Comparison of ENCODE assay signal across 35 mouse cellular contexts in genomic region chr6:142250738-142251307, GRCm38 (mm10). TPM values are rescaled to one million over a fixed set of nuclear protein-coding genes. Genes with fewer than 3 reads are reported as not detected.
"Had no signal": no experiment of that assay in that cellular context is flagged by ENCODE, and none has a peak within 500 bp of the region (broad histone marks: within the 10 kb centered on the region; RNA-seq: fewer than 3 reads in every experiment).

No protein-coding gene starts in this region.

RNA-seq across cellular contexts. Expression of gene Slco1a6, which starts 42.5 kb away (rescaled TPM):
- total RNA-seq: heart, postnatal 25 days; heart, postnatal 36 days; hematopoietic stem cell, adult 5-6 weeks; hindbrain, postnatal 0 days; layer of hippocampus, adult 18-20 months; layer of hippocampus, adult 2 months had no signal
- polyA plus RNA-seq: heart, embryonic 11.5 days; heart, embryonic 13.5 days; heart, embryonic 14.5 days; heart, postnatal 0 days; hindbrain, postnatal 0 days; intestine, embryonic 14.5 days; intestine, embryonic 15.5 days; intestine, embryonic 16.5 days; intestine, postnatal 0 days; large intestine, adult 2 months had no signal

RNA-seq across cellular contexts. Expression of gene Iapp, which starts 47.4 kb away (rescaled TPM):
- total RNA-seq: heart, postnatal 10 days; heart, postnatal 14 days; heart, postnatal 25 days; heart, postnatal 36 days; heart, postnatal 4 days; hematopoietic stem cell, adult 5-6 weeks; hindbrain, postnatal 0 days; layer of hippocampus, adult 18-20 months; layer of hippocampus, adult 2 months; layer of hippocampus, adult 8-10 months; layer of hippocampus, postnatal 10 days; layer of hippocampus, postnatal 14 days; layer of hippocampus, postnatal 25 days; layer of hippocampus, postnatal 36 days; left cerebral cortex, adult 18-20 months; left cerebral cortex, adult 2 months; left cerebral cortex, adult 8-10 months had no signal
- polyA plus RNA-seq: heart, embryonic 11.5 days; heart, embryonic 12.5 days; heart, embryonic 13.5 days; heart, embryonic 14.5 days; heart, embryonic 15.5 days; heart, postnatal 0 days; hindbrain, embryonic 14.5 days; hindbrain, embryonic 15.5 days; inflammation-experienced regulatory T-cells, adult 6 months; kidney, adult 2 months; kidney, embryonic 14.5 days; kidney, embryonic 15.5 days; kidney, embryonic 16.5 days had no signal
